12 mouse cellular contexts compared by ENCODE assay signal in the genomic region with DNA sequence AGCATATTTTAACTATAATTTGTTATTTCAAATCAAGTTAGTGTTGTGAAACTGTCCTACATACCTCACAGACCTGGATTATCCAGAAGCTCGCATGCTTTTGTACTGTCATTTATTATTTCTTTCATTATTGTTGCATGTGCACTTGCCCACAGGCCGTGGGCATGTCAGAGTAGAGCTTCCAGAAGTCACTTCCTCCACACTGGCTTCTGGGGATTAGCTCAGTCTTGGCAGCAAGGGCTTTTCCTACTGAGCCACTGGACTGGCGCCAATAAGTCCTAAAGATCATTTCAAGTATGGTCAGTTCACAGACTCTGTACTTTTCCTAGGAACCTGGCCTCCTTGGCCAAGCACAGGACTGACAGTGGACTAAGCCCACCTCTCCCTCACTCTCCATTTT. TPM values are rescaled to one million over a fixed set of nuclear protein-coding genes. Genes with fewer than 3 reads are reported as not detected.
A peak's percentile ranks its signal among the peaks of the same experiment; 100 is the strongest.
DNase-seq lines count a peak whose midpoint lies in the region; ATAC-seq and TF ChIP-seq lines count a peak whose summit lies in the region.
"Had no signal": no experiment of that assay in that cellular context is flagged by ENCODE, and none has a peak within 500 bp of the region (broad histone marks: within the 10 kb centered on the region; RNA-seq: fewer than 3 reads in every experiment).

No protein-coding gene starts in this region.

- 71% methylated on average over 3 of the region's 3 CpGs for WGBS in heart, embryonic 11.5 days (ENCODE audit: insufficient replicate concordance)
- WGBS in thymus, adult 2 months = 80% methylated on average over 3 of the region's 3 CpGs

- TF ChIP-seq CTCF in thymus, adult 2 months (IDR thresholded peaks at IDR 0.05; ENCODE audit: borderline replicate concordance, control insufficient read depth, extremely low read depth, insufficient read depth, low read length, poor library complexity) = no peak

- no peaks in the 10 kb centered on the region for H3K9me3 ChIP-seq in heart, embryonic 11.5 days (replicated peaks; ENCODE audit: control insufficient read depth, low read length)
- H3K9me3 ChIP-seq: liver, embryonic 15.5 days; midbrain, embryonic 13.5 days had no signal

- no peak for TF ChIP-seq POLR2A in thymus, adult 2 months (IDR thresholded peaks at IDR 0.05; ENCODE audit: control insufficient read depth, extremely low read depth, insufficient read depth, low read length, poor library complexity)

- no peak overlapping the region for H3K4me3 ChIP-seq in heart, embryonic 11.5 days (ENCODE audit: low read depth, low read length)
- H3K4me3 ChIP-seq in thymus, adult 2 months (ENCODE audit: control insufficient read depth, insufficient read depth, low read length) = no peak overlapping the region
- H3K4me3 ChIP-seq: left cerebral cortex, adult 2 months; liver, embryonic 15.5 days; midbrain, embryonic 13.5 days had no signal

- no peak overlapping the region for H3K27ac ChIP-seq in heart, embryonic 11.5 days (ENCODE audit: low read depth, low read length)
- no peak overlapping the region for H3K27ac ChIP-seq in thymus, adult 2 months (ENCODE audit: control insufficient read depth, insufficient read depth, low read length)
- H3K27ac ChIP-seq: left cerebral cortex, adult 2 months; liver, embryonic 15.5 days; midbrain, embryonic 13.5 days had no signal

- no peaks in the 10 kb centered on the region for H3K36me3 ChIP-seq in heart, embryonic 11.5 days (ENCODE audit: control insufficient read depth, insufficient read depth, low read length)
- H3K36me3 ChIP-seq in thymus, adult 2 months (ENCODE audit: control insufficient read depth, insufficient read depth, low read length) = no peaks in the 10 kb centered on the region
- H3K36me3 ChIP-seq: liver, embryonic 15.5 days; midbrain, embryonic 13.5 days had no signal

- no peaks in the 10 kb centered on the region for H3K27me3 ChIP-seq in heart, embryonic 11.5 days (ENCODE audit: control insufficient read depth, insufficient read depth, low read length)
- H3K27me3 ChIP-seq in thymus, adult 2 months (ENCODE audit: control insufficient read depth, insufficient read depth, low read length) = no peaks in the 10 kb centered on the region
- H3K27me3 ChIP-seq: liver, embryonic 15.5 days; midbrain, embryonic 13.5 days had no signal

- peak; percentile 23 to 34 for DNase-seq in heart, postnatal 14 days
- DNase-seq in 3134 (ENCODE audit: extremely low read depth, insufficient read length, low spot score) (peak; percentile 42), 416B (ENCODE audit: low read depth) (peak; percentile 50)
- DNase-seq in kidney, postnatal 14 days = peak; percentile 75
- no peak for DNase-seq in thymus, adult 2 months
- DNase-seq in urinary bladder, postnatal 10 days (ENCODE audit: low spot score) = no peak
- DNase-seq: right cerebral cortex, postnatal 25 days had no signal

- ATAC-seq in heart, embryonic 11.5 days (replicated peaks; ENCODE audit: insufficient number of reproducible peaks, low FRiP score, low TSS enrichment) = no peak
- ATAC-seq: activated CD4-positive, CD25-positive, alpha-beta regulatory T cell, adult 4 months; midbrain, embryonic 13.5 days had no signal

- no peaks in the 10 kb centered on the region for H3K4me1 ChIP-seq in heart, embryonic 11.5 days (ENCODE audit: control insufficient read depth, insufficient read depth, low read length)
- no peaks in the 10 kb centered on the region for H3K4me1 ChIP-seq in thymus, adult 2 months (replicated peaks; ENCODE audit: control insufficient read depth, insufficient read depth, low read length)
- H3K4me1 ChIP-seq: liver, embryonic 15.5 days; midbrain, embryonic 13.5 days had no signal

- no peak overlapping the region for H3K9ac ChIP-seq in heart, embryonic 11.5 days (ENCODE audit: low read depth, low read length)
- H3K9ac ChIP-seq: liver, embryonic 15.5 days; midbrain, embryonic 13.5 days had no signal

- no peak overlapping the region for H3K4me2 ChIP-seq in heart, embryonic 11.5 days
- H3K4me2 ChIP-seq: liver, embryonic 15.5 days; midbrain, embryonic 13.5 days had no signal

- intact Hi-C loops in heart, postnatal 14 days (cut with DNase I) = no loop called here

RNA-seq across cellular contexts. Expression of a gene that starts 25.1 kb away (rescaled TPM):
- 10 to 100 TPM; 61.7 to 67.1 TPM for total RNA-seq in heart, postnatal 14 days (2021)
- polyA plus RNA-seq in heart, embryonic 11.5 days (2014; fragmentation: Nextera tagmentation; extraction: Ambion mirVana) = 47.1 TPM in 2 replicates
- polyA plus RNA-seq in thymus, adult 2 months (2012; rRNA removed) = 9.7 and 9.8 TPM in 2 replicates

Comparison
In these comparisons a context has a peak if more than half of its experiments do, and no peak if none do; other contexts are left out.
1. DNase-seq: peak in heart, postnatal 14 days (2 of 2), 3134 (single experiment), 416B (single experiment) and kidney, postnatal 14 days (single experiment); none in thymus, adult 2 months (single experiment) and urinary bladder, postnatal 10 days (single experiment).